Mouse (Mus musculus): ENCODE results near the gene Fscn1. TPM values are rescaled to one million over a fixed set of nuclear protein-coding genes. Genes with fewer than 3 reads are reported as not detected.

Gene Fscn1
- polyA plus RNA-seq, 1 experiment from 2014 or later = 522 TPM

- Histone ChIP-seq H3K9ac (no peak overlapping the region), H3K4me3 (no peak overlapping the region), H3K27ac (no peak overlapping the region), H3K27me3 (no peaks in the 10 kb centered on the region), H3K36me3 (ENCODE audit: poor library complexity, severe bottlenecking) (no peaks in the 10 kb centered on the region), H3K4me2 (no peak overlapping the region), H3K9me3 (replicated peaks) (peaks cover 7% of the 10 kb centered on the region; the same call in 1 of the 2 replicates), H3K4me1 (no peaks in the 10 kb centered on the region)
- no peak for ATAC-seq
- WGBS = 72% methylated on average over 8 of the region's 8 CpGs
Observed at GRCm38 (mm10) chr5:142983174-142983573, 23.0 kb downstream of the Fscn1 start.

GRCm38 (mm10) chr5:142984271-142984670, 24.1 kb downstream of the Fscn1 start:
- no peaks in the 10 kb centered on the region for H3K27me3 ChIP-seq
- H3K4me3 ChIP-seq = no peak overlapping the region
- H3K36me3 ChIP-seq (ENCODE audit: poor library complexity, severe bottlenecking) = no peaks in the 10 kb centered on the region
- H3K4me1 ChIP-seq = no peaks in the 10 kb centered on the region
- no peak for ATAC-seq
- no peak overlapping the region for H3K9ac ChIP-seq
- H3K9me3 ChIP-seq (replicated peaks) = peaks cover 7% of the 10 kb centered on the region; the same call in 1 of the 2 replicates
- WGBS = 94% methylated on average over 10 of the region's 10 CpGs
- no peak overlapping the region for H3K4me2 ChIP-seq
- H3K27ac ChIP-seq = no peak overlapping the region

- Histone ChIP-seq H3K4me2 (no peak overlapping the region), H3K4me3 (no peak overlapping the region), H3K9me3 (replicated peaks) (peaks cover 7% of the 10 kb centered on the region; the same call in 1 of the 2 replicates), H3K27ac (0 out of 2 replicates have a peak overlapping the region, but pooled peaks have one; percentile 3), H3K9ac (no peak overlapping the region), H3K36me3 (ENCODE audit: poor library complexity, severe bottlenecking) (peaks cover 38% of the 10 kb centered on the region), H3K4me1 (no peaks in the 10 kb centered on the region), H3K27me3 (no peaks in the 10 kb centered on the region)
- 81% methylated on average over 5 of the region's 5 CpGs for WGBS
- ATAC-seq = no peak
Observed at GRCm38 (mm10) chr5:142988520-142988919, 28.4 kb downstream of the Fscn1 start.

- no peak overlapping the region for H3K27ac ChIP-seq
- H3K36me3 ChIP-seq (ENCODE audit: poor library complexity, severe bottlenecking) = peaks cover 44% of the 10 kb centered on the region
- H3K4me3 ChIP-seq = no peak overlapping the region
- WGBS = 85% methylated on average over 3 of the region's 3 CpGs
- no peak overlapping the region for H3K9ac ChIP-seq
- no peaks in the 10 kb centered on the region for H3K27me3 ChIP-seq
- peaks cover 7% of the 10 kb centered on the region; the same call in 1 of the 2 replicates for H3K9me3 ChIP-seq (replicated peaks)
- no peaks in the 10 kb centered on the region for H3K4me1 ChIP-seq
- no peak overlapping the region for H3K4me2 ChIP-seq
- no peak for ATAC-seq
Observed at GRCm38 (mm10) chr5:142989167-142989566, 29.0 kb downstream of the Fscn1 start.

GRCm38 (mm10) chr5:142994746-142995145, 34.6 kb downstream of the Fscn1 start:
- Histone ChIP-seq H3K4me2 (no peak overlapping the region), H3K4me3 (no peak overlapping the region), H3K9me3 (replicated peaks) (no peaks in the 10 kb centered on the region), H3K27me3 (no peaks in the 10 kb centered on the region), H3K4me1 (no peaks in the 10 kb centered on the region), H3K9ac (no peak overlapping the region), H3K36me3 (ENCODE audit: poor library complexity, severe bottlenecking) (peaks cover 51% of the 10 kb centered on the region), H3K27ac (no peak overlapping the region)
- WGBS = 86% methylated on average over 2 of the region's 2 CpGs
- no peak for ATAC-seq

GRCm38 (mm10) chr5:142997526-142997925, 37.4 kb downstream of the Fscn1 start:
- no peak overlapping the region for H3K9ac ChIP-seq

GRCm38 (mm10) chr5:142998171-142998570, 38.0 kb downstream of the Fscn1 start:
- no peaks in the 10 kb centered on the region for H3K9me3 ChIP-seq (replicated peaks)
- no peak overlapping the region for H3K4me3 ChIP-seq
- H3K9ac ChIP-seq = no peak overlapping the region
- ATAC-seq = no peak
- no peak overlapping the region for H3K27ac ChIP-seq
- H3K4me2 ChIP-seq = no peak overlapping the region
- peaks cover 9% of the 10 kb centered on the region for H3K4me1 ChIP-seq
- 61% methylated on average over 2 of the region's 2 CpGs for WGBS
- peaks cover 29% of the 10 kb centered on the region for H3K36me3 ChIP-seq (ENCODE audit: poor library complexity, severe bottlenecking)
- H3K27me3 ChIP-seq = no peaks in the 10 kb centered on the region

More at GRCm38 (mm10) chr5:142997526-142997925, 37.4 kb downstream of the Fscn1 start:
- Histone ChIP-seq H3K4me1 (peaks cover 9% of the 10 kb centered on the region), H3K9me3 (replicated peaks) (no peaks in the 10 kb centered on the region), H3K4me3 (no peak overlapping the region), H3K36me3 (ENCODE audit: poor library complexity, severe bottlenecking) (peaks cover 35% of the 10 kb centered on the region), H3K27me3 (no peaks in the 10 kb centered on the region), H3K27ac (no peak overlapping the region), H3K4me2 (no peak overlapping the region)
- 82% methylated on average over 9 of the region's 9 CpGs for WGBS
- ATAC-seq = no peak

GRCm38 (mm10) chr5:143000091-143000490, 39.9 kb downstream of the Fscn1 start:
- 62% methylated on average over 4 of the region's 4 CpGs for WGBS
- no peak for ATAC-seq
- H3K36me3 ChIP-seq (ENCODE audit: poor library complexity, severe bottlenecking) = peaks cover 21% of the 10 kb centered on the region
- H3K4me1 ChIP-seq = peaks cover 9% of the 10 kb centered on the region
- no peaks in the 10 kb centered on the region for H3K27me3 ChIP-seq
- no peak overlapping the region for H3K4me2 ChIP-seq
- no peak overlapping the region for H3K9ac ChIP-seq
- H3K9me3 ChIP-seq (replicated peaks) = no peaks in the 10 kb centered on the region
- H3K27ac ChIP-seq = no peak overlapping the region
- no peak overlapping the region for H3K4me3 ChIP-seq

GRCm38 (mm10) chr5:143000654-143001500, 40.7 kb downstream of the Fscn1 start:
- H3K9me3 ChIP-seq (replicated peaks) = no peaks in the 10 kb centered on the region
- WGBS = 69% methylated on average over 9 of the region's 9 CpGs
- no peak for ATAC-seq

GRCm38 (mm10) chr5:143009383-143009782, 49.2 kb downstream of the Fscn1 start:
- H3K4me1 ChIP-seq = 0 out of 2 replicates have a peak, but pooled peaks cover 7% of the 10 kb centered on the region
- H3K4me2 ChIP-seq = no peak overlapping the region
- H3K4me3 ChIP-seq = no peak overlapping the region
- peaks cover 43% of the 10 kb centered on the region for H3K36me3 ChIP-seq (ENCODE audit: poor library complexity, severe bottlenecking)
- peak overlapping the region; percentile 35; the same call in 1 of the 2 replicates for H3K27ac ChIP-seq
- no peak for ATAC-seq
- 40% methylated on average over 11 of the region's 11 CpGs for WGBS
- H3K9ac ChIP-seq = no peak overlapping the region
- H3K9me3 ChIP-seq (replicated peaks) = no peaks in the 10 kb centered on the region
- H3K27me3 ChIP-seq = no peaks in the 10 kb centered on the region

More at GRCm38 (mm10) chr5:143000654-143001500, 40.7 kb downstream of the Fscn1 start:
- Histone ChIP-seq H3K9ac (no peak overlapping the region), H3K36me3 (ENCODE audit: poor library complexity, severe bottlenecking) (peaks cover 21% of the 10 kb centered on the region), H3K4me2 (no peak overlapping the region), H3K27me3 (no peaks in the 10 kb centered on the region), H3K4me3 (no peak overlapping the region), H3K4me1 (peaks cover 9% of the 10 kb centered on the region), H3K27ac (peak overlapping the region; percentile 59)

GRCm38 (mm10) chr5:143017401-143017800, 57.3 kb downstream of the Fscn1 start:
- H3K36me3 ChIP-seq (ENCODE audit: poor library complexity, severe bottlenecking) = peaks cover 50% of the 10 kb centered on the region
- H3K27ac ChIP-seq = no peak overlapping the region
- no peaks in the 10 kb centered on the region for H3K9me3 ChIP-seq (replicated peaks)
- no peaks in the 10 kb centered on the region for H3K4me1 ChIP-seq
- WGBS = 90% methylated on average over 5 of the region's 5 CpGs
- no peak overlapping the region for H3K4me3 ChIP-seq
- ATAC-seq = no peak
- H3K4me2 ChIP-seq = no peak overlapping the region
- H3K27me3 ChIP-seq = no peaks in the 10 kb centered on the region
- H3K9ac ChIP-seq = no peak overlapping the region

All from forebrain, embryonic 13.5 days (tissue).